Mouse (Mus musculus): ENCODE results near the gene Plekha6.
A peak's percentile ranks its signal among the peaks of the same experiment; 100 is the strongest.

Gene Plekha6

GRCm38 (mm10) chr1:133163820-133164431 lies at the start of gene Plekha6:
Gene Plekha6 (plus strand): TSS chr1:133164210.
- no peak for DNase-seq (ENCODE audit: low spot score)

- DNase-seq (ENCODE audit: low spot score): no peak
Observed at GRCm38 (mm10) chr1:133116108-133116507, 47.9 kb upstream of the Plekha6 start.

- DNase-seq (ENCODE audit: low spot score): no peak
Observed at GRCm38 (mm10) chr1:133118127-133118526, 45.9 kb upstream of the Plekha6 start.

GRCm38 (mm10) chr1:133118844-133119243 lies 45.2 kb upstream of the Plekha6 start:
- DNase-seq (ENCODE audit: low spot score): no peak

GRCm38 (mm10) chr1:133119931-133120712 lies 43.9 kb upstream of the Plekha6 start:
- DNase-seq (ENCODE audit: low spot score): no peak

GRCm38 (mm10) chr1:133121246-133121645 lies 42.8 kb upstream of the Plekha6 start:
- DNase-seq (ENCODE audit: low spot score): no peak

GRCm38 (mm10) chr1:133124137-133124536 lies 39.9 kb upstream of the Plekha6 start:
- no peak for DNase-seq (ENCODE audit: low spot score)

- no peak for DNase-seq (ENCODE audit: low spot score)
Observed at GRCm38 (mm10) chr1:133125640-133126364, 38.2 kb upstream of the Plekha6 start.

- no peak for DNase-seq (ENCODE audit: low spot score)
Observed at GRCm38 (mm10) chr1:133126365-133126740, 37.7 kb upstream of the Plekha6 start.

- no peak for DNase-seq (ENCODE audit: low spot score)
Observed at GRCm38 (mm10) chr1:133127328-133127727, 36.7 kb upstream of the Plekha6 start.

- DNase-seq (ENCODE audit: low spot score): no peak
Observed at GRCm38 (mm10) chr1:133129471-133130221, 34.4 kb upstream of the Plekha6 start.

GRCm38 (mm10) chr1:133130638-133131560 lies 33.1 kb upstream of the Plekha6 start, which contains the start of gene Ppp1r15b:
Gene Ppp1r15b (plus strand): TSS chr1:133131143.
- peak; percentile 100 for DNase-seq (ENCODE audit: low spot score)

GRCm38 (mm10) chr1:133131561-133131905 lies 32.5 kb upstream of the Plekha6 start:
- no peak for DNase-seq (ENCODE audit: low spot score)

GRCm38 (mm10) chr1:133131936-133132335 lies 32.1 kb upstream of the Plekha6 start:
- no peak for DNase-seq (ENCODE audit: low spot score)

- DNase-seq (ENCODE audit: low spot score): no peak
Observed at GRCm38 (mm10) chr1:133132388-133133326, 31.4 kb upstream of the Plekha6 start.

GRCm38 (mm10) chr1:133133425-133133824 lies 30.6 kb upstream of the Plekha6 start:
- no peak for DNase-seq (ENCODE audit: low spot score)

- no peak for DNase-seq (ENCODE audit: low spot score)
Observed at GRCm38 (mm10) chr1:133134071-133134470, 29.9 kb upstream of the Plekha6 start.

GRCm38 (mm10) chr1:133134881-133135280 lies 29.1 kb upstream of the Plekha6 start:
- no peak for DNase-seq (ENCODE audit: low spot score)

GRCm38 (mm10) chr1:133135808-133136207 lies 28.2 kb upstream of the Plekha6 start:
- DNase-seq (ENCODE audit: low spot score): no peak

- DNase-seq (ENCODE audit: low spot score): no peak
Observed at GRCm38 (mm10) chr1:133138401-133138800, 25.6 kb upstream of the Plekha6 start.
